Mouse (Mus musculus): ENCODE measurements around the gene Slc44a5. TPM values are rescaled to one million over a fixed set of nuclear protein-coding genes. Genes with fewer than 3 reads are reported as not detected.

The Slc44a5 gene
- polyA plus RNA-seq, 1 experiment from 2014 or later = 0.25 TPM

DNA sequence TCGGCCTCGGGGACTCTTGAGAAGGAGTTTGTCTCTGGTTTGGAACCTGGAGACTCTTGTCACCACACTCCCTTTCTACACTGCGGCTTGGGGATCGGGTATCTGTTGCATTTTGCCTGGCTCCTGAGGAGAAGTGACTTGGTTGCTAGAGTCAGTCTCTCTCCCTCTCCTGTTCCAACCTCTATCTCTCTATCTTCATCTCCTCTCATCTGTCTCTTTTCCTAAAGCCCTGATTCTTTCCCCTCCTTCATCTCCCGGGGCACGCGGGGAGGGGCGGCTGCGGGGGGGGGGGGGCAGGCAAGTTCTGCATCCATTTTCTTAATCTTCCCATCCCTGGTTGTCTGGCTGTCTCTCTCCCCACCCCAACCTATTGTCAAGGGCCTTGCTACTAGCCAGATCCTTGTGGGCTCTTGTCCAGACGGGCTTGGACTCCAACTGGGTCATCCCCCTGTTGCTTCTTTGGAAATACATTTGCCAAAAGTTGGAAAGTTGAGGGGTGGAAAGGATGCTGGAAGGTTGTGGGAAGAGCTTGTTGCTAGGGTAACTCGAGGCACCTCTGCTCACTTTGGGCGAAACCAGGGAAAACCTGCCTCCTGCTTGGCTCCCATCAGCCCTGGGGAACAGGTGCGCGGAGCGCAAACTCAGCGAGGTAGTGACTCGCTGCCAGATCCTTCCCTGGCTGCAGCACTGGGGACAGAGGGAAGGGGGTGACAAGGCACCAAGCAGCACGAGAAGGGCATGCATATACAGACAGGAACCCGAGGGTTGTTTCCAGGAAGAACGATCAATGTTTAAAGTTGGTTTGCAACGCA lies 919 bp downstream of the Slc44a5 start:
- WGBS = 6% methylated on average over 21 of the region's 21 CpGs
- no peak overlapping the region for H3K27ac ChIP-seq
- H3K9me3 ChIP-seq = no peaks in the 10 kb centered on the region
- peak; percentile 35; the same call in 1 of the 2 replicates for ATAC-seq (ENCODE audit: borderline replicate concordance, extremely low read depth, low FRiP score, low TSS enrichment)
- H3K9ac ChIP-seq = peak overlapping the region; percentile 42
- H3K36me3 ChIP-seq = no peaks in the 10 kb centered on the region
- peak overlapping the region; percentile 97 for H3K4me2 ChIP-seq
- peaks cover 45% of the 10 kb centered on the region for H3K27me3 ChIP-seq
- H3K4me1 ChIP-seq = peaks cover 10% of the 10 kb centered on the region
- peak overlapping the region; percentile 48 for H3K4me3 ChIP-seq

DNA sequence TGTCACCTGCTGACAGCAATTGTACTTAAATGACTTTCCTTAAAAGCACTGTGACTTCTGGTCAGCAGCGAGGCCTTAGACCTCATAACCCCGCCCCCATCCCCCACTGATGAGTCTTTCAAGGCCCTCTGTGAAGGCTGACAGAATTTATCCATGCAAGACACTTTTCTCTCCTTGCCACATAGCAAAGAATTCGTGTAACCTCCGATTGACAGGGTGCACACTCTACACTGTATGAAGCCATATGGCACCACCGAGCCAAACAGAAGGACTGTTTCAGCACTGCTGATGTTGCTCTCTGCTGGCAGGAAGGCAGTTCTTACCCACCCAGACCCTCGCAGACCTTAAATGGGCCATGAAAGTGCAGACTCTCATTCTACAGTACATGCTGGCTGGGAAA lies 1.8 kb downstream of the Slc44a5 start:
- no peak overlapping the region for H3K9ac ChIP-seq
- H3K27ac ChIP-seq = no peak overlapping the region
- no peak for ATAC-seq (ENCODE audit: borderline replicate concordance, extremely low read depth, low FRiP score, low TSS enrichment)
- no peaks in the 10 kb centered on the region for H3K36me3 ChIP-seq
- 15% methylated on average over 6 of the region's 6 CpGs for WGBS
- no peak overlapping the region for H3K4me2 ChIP-seq
- H3K27me3 ChIP-seq = peaks cover 45% of the 10 kb centered on the region
- peaks cover 10% of the 10 kb centered on the region for H3K4me1 ChIP-seq
- H3K9me3 ChIP-seq = no peaks in the 10 kb centered on the region
- H3K4me3 ChIP-seq = no peak overlapping the region

DNA sequence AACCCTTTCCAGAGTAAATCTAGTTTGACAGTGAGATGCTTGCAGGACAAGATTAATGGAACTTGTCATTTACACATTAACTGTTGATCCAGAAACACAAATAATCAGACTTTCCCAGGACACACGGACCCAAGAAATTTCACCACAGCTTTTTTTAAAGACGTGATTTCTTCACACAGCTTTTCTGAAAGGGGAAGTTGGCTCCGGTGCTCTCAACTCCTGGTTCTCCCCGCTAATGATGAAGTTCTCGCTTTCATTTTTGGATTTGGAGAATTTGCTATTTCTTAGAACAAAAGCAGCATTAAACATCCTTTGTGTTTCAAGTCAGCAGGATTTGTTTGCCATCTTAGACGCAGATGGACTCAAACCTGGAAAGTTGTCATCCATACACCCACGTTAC lies 2.6 kb downstream of the Slc44a5 start:
- H3K27ac ChIP-seq = no peak overlapping the region
- peaks cover 10% of the 10 kb centered on the region for H3K4me1 ChIP-seq
- no peak for ATAC-seq (ENCODE audit: borderline replicate concordance, extremely low read depth, low FRiP score, low TSS enrichment)
- H3K9ac ChIP-seq = no peak overlapping the region
- H3K4me2 ChIP-seq = no peak overlapping the region
- H3K4me3 ChIP-seq = no peak overlapping the region
- H3K9me3 ChIP-seq = no peaks in the 10 kb centered on the region
- H3K27me3 ChIP-seq = peaks cover 45% of the 10 kb centered on the region
- WGBS = 64% methylated on average over 7 of the region's 7 CpGs
- no peaks in the 10 kb centered on the region for H3K36me3 ChIP-seq

DNA sequence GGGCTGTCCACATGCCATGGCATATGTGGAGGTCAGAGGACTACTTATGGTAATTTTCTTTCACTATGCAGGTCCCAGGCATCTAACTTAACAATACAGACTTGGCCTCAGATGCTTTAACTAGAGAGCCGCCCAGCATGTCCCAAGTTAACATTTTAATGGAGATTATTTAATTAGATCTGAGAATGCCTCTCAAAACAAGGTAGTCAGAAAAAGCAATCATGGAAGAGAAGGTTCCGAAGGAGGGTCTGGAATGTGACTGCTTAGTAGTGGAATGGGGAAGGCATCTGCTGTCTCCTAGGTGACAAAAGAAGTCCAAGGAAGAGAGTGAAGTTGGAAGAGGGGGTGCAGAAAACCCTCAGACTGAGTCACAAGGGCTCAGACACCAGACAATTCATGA lies 7.4 kb downstream of the Slc44a5 start:
- WGBS = 65% methylated on average over 2 of the region's 2 CpGs
- Histone ChIP-seq H3K4me3 (no peak overlapping the region), H3K27me3 (peaks cover 8% of the 10 kb centered on the region; the same call in 1 of the 2 replicates), H3K36me3 (no peaks in the 10 kb centered on the region), H3K4me2 (no peak overlapping the region), H3K9ac (no peak overlapping the region), H3K27ac (no peak overlapping the region), H3K4me1 (no peaks in the 10 kb centered on the region), H3K9me3 (no peaks in the 10 kb centered on the region)
- ATAC-seq (ENCODE audit: borderline replicate concordance, extremely low read depth, low FRiP score, low TSS enrichment) = no peak

DNA sequence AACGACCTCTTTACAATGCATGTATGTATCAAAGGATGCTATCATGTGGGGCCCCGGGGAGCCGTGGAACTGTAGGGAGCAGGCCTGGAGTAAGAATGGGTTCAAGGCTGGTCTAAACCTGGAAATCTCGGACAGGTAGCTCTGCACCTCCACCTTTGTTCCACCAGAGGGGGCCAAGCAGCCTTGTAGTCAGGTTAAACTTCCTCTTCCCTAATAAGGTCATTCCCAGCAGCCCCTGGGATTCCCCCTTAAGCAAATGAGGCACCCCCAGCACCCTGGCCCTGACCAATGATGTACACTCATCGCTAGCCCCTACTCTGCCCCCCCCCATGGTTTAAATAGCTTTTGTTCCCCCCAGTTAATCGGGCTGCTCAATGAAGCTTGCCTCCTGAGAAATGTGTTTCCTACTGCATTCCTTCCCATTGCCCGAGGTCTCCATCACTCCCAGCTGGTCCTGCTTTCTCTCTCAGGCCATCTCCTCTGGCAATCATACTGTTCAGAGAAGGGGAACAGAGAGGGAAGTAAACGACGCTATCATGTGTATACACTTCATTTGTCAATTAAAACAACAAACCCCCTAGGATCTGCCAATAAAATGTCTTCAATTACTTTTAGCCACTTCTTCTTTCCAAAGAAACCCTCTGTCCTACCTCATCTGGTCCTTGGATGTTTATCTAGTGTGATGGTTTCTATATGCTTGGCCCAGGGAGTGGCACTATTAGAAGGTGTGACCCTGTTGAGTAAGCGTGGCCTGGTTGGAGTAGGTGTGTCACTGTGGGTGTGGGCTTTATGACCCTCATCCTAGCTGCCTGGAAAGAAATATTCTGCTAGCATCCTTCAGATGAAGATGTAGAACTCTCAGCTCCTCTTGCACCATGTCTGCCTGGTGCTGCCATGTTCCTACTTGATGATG lies 11.4 kb downstream of the Slc44a5 start:
- H3K4me3 ChIP-seq = no peak overlapping the region
- no peak overlapping the region for H3K9ac ChIP-seq
- H3K27me3 ChIP-seq = no peaks in the 10 kb centered on the region
- 0 out of 2 replicates have a peak, but pooled peaks have one; percentile 19 for ATAC-seq (ENCODE audit: borderline replicate concordance, extremely low read depth, low FRiP score, low TSS enrichment)
- H3K27ac ChIP-seq = no peak overlapping the region
- no peaks in the 10 kb centered on the region for H3K9me3 ChIP-seq
- H3K4me2 ChIP-seq = no peak overlapping the region
- 45% methylated on average over 10 of the region's 10 CpGs for WGBS
- H3K4me1 ChIP-seq = no peaks in the 10 kb centered on the region
- H3K36me3 ChIP-seq = no peaks in the 10 kb centered on the region

DNA sequence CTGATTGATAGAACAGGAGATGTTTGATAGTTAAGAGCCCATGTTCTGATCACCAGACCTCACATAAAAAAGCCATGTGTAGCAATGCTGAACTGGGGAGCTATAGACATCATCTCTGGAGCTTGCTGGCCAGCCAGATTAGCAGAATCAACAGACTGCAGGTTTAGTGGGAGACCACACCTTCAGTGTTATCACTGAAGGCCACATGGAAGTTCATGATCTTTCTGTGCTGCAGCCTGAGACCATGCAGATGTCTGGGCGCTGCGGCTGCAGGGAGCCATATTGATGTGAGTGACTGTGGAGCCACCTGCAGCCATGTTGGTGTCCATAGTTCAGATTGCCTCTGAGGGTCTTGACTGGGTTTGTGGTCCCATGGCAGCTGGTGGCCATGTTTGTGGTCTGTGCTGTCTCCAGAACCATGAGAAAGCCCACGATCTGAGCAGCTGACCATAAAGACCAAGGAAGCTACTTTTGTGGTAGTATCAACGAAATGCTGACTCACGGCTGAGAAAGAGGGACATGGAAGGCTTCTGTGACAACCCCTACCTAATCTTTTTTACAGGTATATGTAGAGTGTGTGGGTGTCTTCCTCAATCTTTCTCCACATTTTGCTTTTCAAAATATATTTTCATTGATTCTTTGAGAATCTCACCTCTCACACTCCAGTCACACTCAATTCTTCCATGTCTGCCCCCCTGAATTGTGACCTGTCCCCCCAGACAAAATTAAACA lies 26.7 kb downstream of the Slc44a5 start:
- Histone ChIP-seq H3K27ac (no peak overlapping the region), H3K4me2 (no peak overlapping the region), H3K36me3 (no peaks in the 10 kb centered on the region), H3K4me1 (no peaks in the 10 kb centered on the region), H3K9ac (no peak overlapping the region), H3K4me3 (no peak overlapping the region), H3K9me3 (no peaks in the 10 kb centered on the region), H3K27me3 (no peaks in the 10 kb centered on the region)
- ATAC-seq (ENCODE audit: borderline replicate concordance, extremely low read depth, low FRiP score, low TSS enrichment) = no peak
- 87% methylated on average over 5 of the region's 5 CpGs for WGBS

DNA sequence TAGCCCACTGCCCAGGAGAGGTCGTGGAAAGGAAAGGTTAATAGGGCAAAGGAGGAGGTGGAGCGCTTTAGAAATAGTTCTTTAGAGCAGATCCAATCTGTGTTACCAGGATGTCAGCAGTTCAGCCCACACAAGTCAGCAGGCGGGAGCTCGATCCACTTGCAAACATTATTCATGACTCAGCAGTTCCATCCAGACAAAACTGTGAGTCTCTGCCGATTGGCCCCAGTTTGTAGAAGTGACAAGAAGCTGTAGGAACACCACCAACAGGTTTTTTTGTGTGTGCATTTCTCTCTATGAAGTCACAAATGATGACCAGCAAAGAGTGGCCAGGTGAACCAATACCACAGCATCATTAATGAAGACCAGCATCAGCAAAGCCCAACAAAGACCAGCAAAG lies 28.1 kb downstream of the Slc44a5 start:
- H3K27me3 ChIP-seq = no peaks in the 10 kb centered on the region
- 74% methylated on average over 5 of the region's 5 CpGs for WGBS
- ATAC-seq (ENCODE audit: borderline replicate concordance, extremely low read depth, low FRiP score, low TSS enrichment) = no peak
- H3K4me3 ChIP-seq = no peak overlapping the region
- no peaks in the 10 kb centered on the region for H3K9me3 ChIP-seq
- H3K36me3 ChIP-seq = no peaks in the 10 kb centered on the region
- H3K9ac ChIP-seq = no peak overlapping the region
- H3K27ac ChIP-seq = no peak overlapping the region
- H3K4me1 ChIP-seq = no peaks in the 10 kb centered on the region
- H3K4me2 ChIP-seq = no peak overlapping the region

DNA sequence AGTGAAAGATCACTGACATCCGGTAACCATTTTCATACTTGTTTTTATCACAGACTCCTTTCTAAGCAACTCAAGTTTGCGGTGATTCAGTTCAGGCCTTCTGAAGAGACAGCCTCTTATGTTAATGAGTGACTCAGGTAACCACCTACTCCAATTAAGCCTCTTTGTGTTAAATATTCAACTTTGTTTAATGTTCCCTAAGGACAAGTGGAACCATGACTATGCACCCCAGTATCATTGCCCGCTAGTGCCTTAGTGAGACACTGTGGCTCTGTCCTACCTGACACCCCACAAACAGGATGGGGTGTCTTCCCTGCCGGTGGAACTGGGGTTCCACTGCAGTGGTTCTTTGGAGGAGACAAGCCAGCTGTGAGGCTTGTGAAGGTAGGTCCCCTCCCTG lies 73.6 kb downstream of the Slc44a5 start:
- Histone ChIP-seq H3K9me3 (no peaks in the 10 kb centered on the region), H3K9ac (no peak overlapping the region), H3K36me3 (no peaks in the 10 kb centered on the region), H3K4me3 (no peak overlapping the region), H3K27ac (no peak overlapping the region), H3K4me2 (no peak overlapping the region), H3K4me1 (no peaks in the 10 kb centered on the region), H3K27me3 (no peaks in the 10 kb centered on the region)
- WGBS = 80% methylated on average over 4 of the region's 4 CpGs
- no peak for ATAC-seq (ENCODE audit: borderline replicate concordance, extremely low read depth, low FRiP score, low TSS enrichment)

DNA sequence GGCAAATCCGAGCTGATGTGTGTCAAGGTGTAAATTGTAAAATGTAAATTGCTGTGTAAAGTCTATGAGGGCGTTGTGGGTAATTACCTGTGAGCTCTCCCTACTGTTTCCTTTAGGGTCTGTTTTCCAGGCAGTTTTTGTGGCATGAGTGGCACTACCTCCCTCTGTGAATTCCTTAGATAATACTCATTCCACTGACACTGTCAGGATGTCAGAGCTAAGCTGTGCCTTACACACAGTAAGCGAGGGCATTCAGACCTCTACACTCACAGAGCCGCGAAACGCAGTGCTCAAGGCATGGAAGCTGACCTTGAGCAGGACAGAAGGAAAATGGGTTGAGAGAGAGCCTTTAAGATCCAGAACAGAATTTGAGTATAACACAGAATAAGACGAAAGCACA lies 80.1 kb downstream of the Slc44a5 start:
- H3K4me2 ChIP-seq = no peak overlapping the region
- no peaks in the 10 kb centered on the region for H3K36me3 ChIP-seq
- no peak for ATAC-seq (ENCODE audit: borderline replicate concordance, extremely low read depth, low FRiP score, low TSS enrichment)
- H3K4me3 ChIP-seq = no peak overlapping the region
- H3K9me3 ChIP-seq = no peaks in the 10 kb centered on the region
- WGBS = 60% methylated on average over 7 of the region's 7 CpGs
- H3K4me1 ChIP-seq = no peaks in the 10 kb centered on the region
- H3K9ac ChIP-seq = no peak overlapping the region
- H3K27ac ChIP-seq = no peak overlapping the region
- H3K27me3 ChIP-seq = no peaks in the 10 kb centered on the region

DNA sequence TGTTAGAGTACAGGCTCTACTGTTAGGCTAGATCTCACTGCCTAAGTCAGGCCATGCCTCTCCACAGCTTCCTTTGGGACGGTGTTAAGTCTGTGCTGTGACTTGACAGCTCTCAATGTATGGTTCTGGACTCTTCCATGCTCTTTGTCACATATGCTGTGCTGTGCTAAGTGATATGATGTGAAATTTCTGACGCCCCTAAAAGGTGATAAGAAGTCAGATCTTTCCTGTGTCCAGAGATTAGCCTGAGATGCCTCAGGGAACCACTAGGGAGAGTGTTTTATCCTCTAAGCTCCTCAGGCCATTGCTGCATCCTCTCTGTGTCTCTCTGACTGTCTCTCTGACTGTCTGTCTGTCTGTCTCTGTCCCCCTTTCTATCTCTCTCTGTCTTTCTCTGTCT lies 84.2 kb downstream of the Slc44a5 start:
- Histone ChIP-seq H3K36me3 (no peaks in the 10 kb centered on the region), H3K4me3 (no peak overlapping the region), H3K9me3 (no peaks in the 10 kb centered on the region), H3K9ac (no peak overlapping the region), H3K27me3 (no peaks in the 10 kb centered on the region), H3K27ac (no peak overlapping the region), H3K4me2 (no peak overlapping the region), H3K4me1 (no peaks in the 10 kb centered on the region)
- ATAC-seq (ENCODE audit: borderline replicate concordance, extremely low read depth, low FRiP score, low TSS enrichment) = no peak
- WGBS = 44% methylated on average over 2 of the region's 2 CpGs

DNA sequence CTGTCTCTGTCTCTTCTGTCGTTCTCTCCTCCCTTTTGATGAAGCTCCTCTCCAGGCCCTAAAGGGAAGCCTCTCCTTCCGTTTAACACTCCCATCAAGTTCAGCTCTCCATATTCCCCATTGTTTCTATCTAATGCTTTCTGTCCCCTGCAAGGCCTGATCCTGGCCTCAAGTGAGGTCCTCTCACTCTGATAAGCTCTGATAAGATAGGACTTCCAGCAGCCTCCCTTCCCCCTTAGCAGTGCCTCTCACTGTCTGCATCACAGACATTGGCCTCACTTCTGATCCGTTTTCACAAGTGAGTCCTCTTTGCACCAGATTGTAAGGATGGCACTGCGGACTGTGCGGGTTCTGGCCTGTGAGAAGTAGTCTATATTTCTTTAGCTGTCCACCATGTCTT lies 85.0 kb downstream of the Slc44a5 start:
- WGBS = 61% methylated on average over 5 of the region's 5 CpGs
- no peaks in the 10 kb centered on the region for H3K36me3 ChIP-seq
- no peaks in the 10 kb centered on the region for H3K27me3 ChIP-seq
- H3K9ac ChIP-seq = no peak overlapping the region
- no peaks in the 10 kb centered on the region for H3K9me3 ChIP-seq
- no peak for ATAC-seq (ENCODE audit: borderline replicate concordance, extremely low read depth, low FRiP score, low TSS enrichment)
- no peaks in the 10 kb centered on the region for H3K4me1 ChIP-seq
- no peak overlapping the region for H3K4me2 ChIP-seq
- no peak overlapping the region for H3K4me3 ChIP-seq
- H3K27ac ChIP-seq = no peak overlapping the region
